Mouse (Mus musculus) embryonic facial prominence, embryonic 15.5 days (tissue): ENCODE data around the gene Olfr851. TPM values are rescaled to one million over a fixed set of nuclear protein-coding genes. Genes with fewer than 3 reads are reported as not detected.

ENCODE experiments used
- ATAC-seq: fragments of 200-750 bp; cut with Nextera tagmentation; 2 replicates; pipeline ENCODE4 v1.8.0; 2017; ENCODE audit warnings: low read depth, moderate TSS enrichment; ENCODE audit not compliant: insufficient number of reproducible peaks, low FRiP score, low TSS enrichment
- H3K27ac ChIP-seq: fragments of 300-500 bp; sonication (generic); replicated peaks from 2 replicates; pipeline ENCODE4 v1.5.1; 2015; ENCODE audit warnings: mild to moderate bottlenecking, inconsistent platforms
- H3K27me3 ChIP-seq: fragments of 300-500 bp; sonication (generic); 2 replicates; pipeline ENCODE4 v1.6.1; 2015; ENCODE audit warnings: inconsistent platforms
- H3K36me3 ChIP-seq: fragments of 300-500 bp; sonication (generic); 2 replicates; pipeline ENCODE4 v1.6.1; 2015; ENCODE audit warnings: mild to moderate bottlenecking, inconsistent platforms
- H3K4me1 ChIP-seq: fragments of 300-500 bp; sonication (generic); 2 replicates; pipeline ENCODE4 v1.6.1; 2015; ENCODE audit warnings: inconsistent platforms
- H3K4me2 ChIP-seq: fragments of 300-500 bp; sonication (generic); replicated peaks from 2 replicates; pipeline ENCODE4 v1.6.1; 2015; ENCODE audit warnings: mild to moderate bottlenecking, inconsistent platforms
- H3K4me3 ChIP-seq: fragments of 300-500 bp; sonication (generic); replicated peaks from 2 replicates; pipeline ENCODE4 v1.5.1; 2015; ENCODE audit warnings: mild to moderate bottlenecking, inconsistent platforms
- H3K9ac ChIP-seq: fragments of 300-500 bp; sonication (generic); 2 replicates; pipeline ENCODE4 v1.6.1; 2015; ENCODE audit warnings: inconsistent platforms
- H3K9me3 ChIP-seq: fragments of 300-500 bp; sonication (generic); replicated peaks from 2 replicates; pipeline ENCODE4 v1.6.1; 2016; ENCODE audit warnings: inconsistent platforms
- WGBS: fragments of 180-500 bp; shearing (Covaris S2); methylation state at CpG from one replicate; pipeline ENCODE4 v1.1.7; 2015; 5-methylcytosine and 5-hydroxymethylcytosine counted together
- polyA plus RNA-seq: library from polyadenylated mRNA; unstranded; fragments of >200 nt; fragmentation: Nextera tagmentation; extraction: Ambion mirVana; gene quantifications from 2 replicates; pipeline ENCODE4 v1.2.1, GENCODE M21; 2015

Gene Olfr851
- not detected in 2 replicates for polyA plus RNA-seq

DNA sequence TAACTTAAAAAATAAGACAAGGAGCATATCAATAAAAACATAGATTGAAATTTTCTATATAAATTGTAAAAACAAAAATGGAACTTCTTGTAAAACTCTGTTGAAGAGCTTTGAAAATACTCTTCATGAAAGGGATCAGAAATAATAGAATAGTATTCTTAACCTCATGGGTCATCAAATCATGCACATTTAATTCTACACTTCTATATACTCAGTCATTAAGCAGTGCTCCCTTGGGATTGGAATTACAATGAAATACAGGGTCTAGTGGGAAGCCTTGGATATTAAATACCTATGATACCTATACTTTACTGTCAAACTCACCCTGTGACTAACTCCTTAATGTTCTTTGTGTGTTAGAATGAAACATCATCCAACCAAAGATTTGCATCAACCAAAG lies at the start of gene Olfr851:
Gene Olfr851, plus strand, starts transcription at position 301 of the 400 bp plus-strand sequence.
- Histone ChIP-seq H3K4me2 (no peak within 1 kb of the TSS), H3K9me3 (0 out of 2 replicates have a peak, but pooled peaks cover 3% of the 10 kb centered on the region), H3K27ac (no peak within 1 kb of the TSS), H3K9ac (no peak within 1 kb of the TSS), H3K4me1 (no peaks in the 10 kb centered on the region), H3K27me3 (no peaks in the 10 kb centered on the region), H3K36me3 (no peaks in the 10 kb centered on the region), H3K4me3 (no peak within 1 kb of the TSS)
- no peak for ATAC-seq

GRCm38 (mm10) chr9:19478148-19478547 lies 14.9 kb upstream of the Olfr851 start, which contains the start of gene Olfr850:
Gene Olfr850 (minus strand): TSS chr9:19478248.
- Histone ChIP-seq H3K36me3 (no peaks in the 10 kb centered on the region), H3K4me2 (no peak within 1 kb of the TSS), H3K9me3 (peaks cover 6% of the 10 kb centered on the region), H3K4me3 (no peak within 1 kb of the TSS), H3K9ac (no peak within 1 kb of the TSS), H3K4me1 (no peaks in the 10 kb centered on the region), H3K27ac (no peak within 1 kb of the TSS), H3K27me3 (no peaks in the 10 kb centered on the region)
- no peak for ATAC-seq

DNA sequence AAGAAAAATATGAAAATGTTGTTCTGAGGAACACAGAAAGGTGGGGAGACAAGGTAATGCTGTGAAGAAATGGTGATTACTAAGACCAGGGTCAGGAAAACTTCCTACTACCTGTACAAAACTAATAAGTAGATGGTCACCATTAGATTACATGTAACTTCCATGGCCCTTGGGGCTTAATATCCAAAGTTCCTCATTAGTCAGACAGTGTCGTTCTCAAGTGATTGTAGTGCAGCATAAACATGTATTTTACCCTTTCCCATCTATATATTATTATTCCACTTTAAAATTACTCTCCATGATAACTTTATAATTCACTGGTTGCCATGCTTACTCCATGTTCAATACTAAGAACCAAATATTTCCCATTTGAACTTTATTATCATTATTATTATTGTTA lies 47.9 kb downstream of the Olfr851 start, which contains the start of gene Olfr853:
Gene Olfr853, minus strand, starts transcription at position 101 of the 400 bp plus-strand sequence.
- 70% methylated on average over 1 of the region's 1 CpGs for WGBS
- H3K36me3 ChIP-seq: no peaks in the 10 kb centered on the region
- H3K27me3 ChIP-seq: no peaks in the 10 kb centered on the region
- no peak within 1 kb of the TSS for H3K27ac ChIP-seq
- H3K9ac ChIP-seq: no peak within 1 kb of the TSS
- H3K4me3 ChIP-seq: no peak within 1 kb of the TSS
- H3K4me2 ChIP-seq: no peak within 1 kb of the TSS
- H3K9me3 ChIP-seq: no peaks in the 10 kb centered on the region
- H3K4me1 ChIP-seq: no peaks in the 10 kb centered on the region
- ATAC-seq: no peak

Other genes with a start within 250 kb of the Olfr851 start
- not detected in 2 replicates for gene Olfr843, start 241.3 kb upstream of the Olfr851 start, polyA plus RNA-seq
- 0.09 TPM in 1 of 2 replicates, not detected in the other for gene Olfr844, start 176.9 kb upstream of the Olfr851 start, polyA plus RNA-seq
- gene Olfr845, start 156.8 kb upstream of the Olfr851 start, polyA plus RNA-seq: not detected in 2 replicates
- gene Olfr846, start 129.3 kb upstream of the Olfr851 start, polyA plus RNA-seq: not detected in 2 replicates
- gene Olfr847, start 114.6 kb upstream of the Olfr851 start, polyA plus RNA-seq: 0.23 TPM in 1 of 2 replicates, not detected in the other
- not detected in 2 replicates for gene Olfr849, start 53.0 kb upstream of the Olfr851 start, polyA plus RNA-seq
- gene Olfr850, start 15.0 kb upstream of the Olfr851 start, polyA plus RNA-seq: not detected in 2 replicates
- not detected in 2 replicates for gene Olfr853, start 47.8 kb downstream of the Olfr851 start, polyA plus RNA-seq
- gene Olfr854, start 74.1 kb downstream of the Olfr851 start, polyA plus RNA-seq: not detected in 2 replicates
- gene Olfr855, start 89.3 kb downstream of the Olfr851 start, polyA plus RNA-seq: 0.11 TPM in 1 of 2 replicates, not detected in the other
- 22.3 and 26.7 TPM in 2 replicates for gene Zfp317, start 128.8 kb downstream of the Olfr851 start, polyA plus RNA-seq
- gene Olfr857, start 216.1 kb downstream of the Olfr851 start, polyA plus RNA-seq: 0.07 and 0.09 TPM in 2 replicates